Mouse (Mus musculus) intestine, embryonic 16.5 days (tissue): ENCODE results near the gene Sdsl. TPM values are rescaled to one million over a fixed set of nuclear protein-coding genes. Genes with fewer than 3 reads are reported as not detected.

Experiments used
- ATAC-seq: fragments of 200-750 bp; cut with Nextera tagmentation; 2 replicates; pipeline ENCODE4 v1.8.0; 2017; ENCODE audit warnings: moderate TSS enrichment, moderate library complexity
- H3K27ac ChIP-seq: fragments of 300-500 bp; sonication (generic); 2 replicates; pipeline ENCODE4 v1.5.1; 2014; ENCODE audit warnings: mild to moderate bottlenecking, low read length
- H3K27me3 ChIP-seq: fragments of 300-500 bp; sonication (generic); replicated peaks from 2 replicates; pipeline ENCODE4 v1.6.1; 2014; ENCODE audit warnings: low read length, control low read depth, mixed read lengths; ENCODE audit not compliant: control insufficient read depth, insufficient read depth
- H3K36me3 ChIP-seq: fragments of 300-500 bp; sonication (generic); 2 replicates; pipeline ENCODE4 v1.6.1; 2014; ENCODE audit warnings: low read length, control low read depth; ENCODE audit not compliant: control insufficient read depth, insufficient read depth
- H3K4me1 ChIP-seq: fragments of 300-500 bp; sonication (generic); 2 replicates; pipeline ENCODE4 v1.6.1; 2014; ENCODE audit warnings: low read length, control low read depth, mixed read lengths; ENCODE audit not compliant: control insufficient read depth, insufficient read depth
- H3K4me2 ChIP-seq: fragments of 300-500 bp; sonication (generic); 2 replicates; pipeline ENCODE4 v1.6.1; 2014; ENCODE audit warnings: low read depth, low read length, control low read depth
- H3K4me3 ChIP-seq: fragments of 300-500 bp; sonication (generic); 2 replicates; pipeline ENCODE4 v1.5.1; 2014; ENCODE audit warnings: mild to moderate bottlenecking, low read length
- H3K9ac ChIP-seq: fragments of 300-500 bp; sonication (generic); 2 replicates; pipeline ENCODE4 v1.6.1; 2014; ENCODE audit warnings: low read depth, low read length
- H3K9me3 ChIP-seq: fragments of 300-500 bp; sonication (generic); 2 replicates; pipeline ENCODE4 v1.6.1; 2016; ENCODE audit warnings: low read length, control low read depth; ENCODE audit not compliant: control insufficient read depth
- WGBS: fragments of 180-500 bp; shearing (Covaris S2); extraction: QIAGEN DNeasy Blood & Tissue Kit; methylation state at CpG from one replicate; pipeline ENCODE4 v1.1.7; 2014; 5-methylcytosine and 5-hydroxymethylcytosine counted together
- polyA plus RNA-seq: library from polyadenylated mRNA; unstranded; fragments of >200 nt; fragmentation: Nextera tagmentation; extraction: Ambion mirVana; gene quantifications from 2 replicates; pipeline ENCODE4 v1.2.1, GENCODE M21; 2015

The Sdsl gene
- polyA plus RNA-seq, 1 experiment from 2014 or later, result 19.9 TPM

- Histone ChIP-seq H3K9ac (no peak overlapping the region), H3K9me3 (peaks cover 3% of the 10 kb centered on the region; the same call in 1 of the 2 replicates), H3K4me1 (peaks cover under 1% of the 10 kb centered on the region; the same call in 1 of the 2 replicates), H3K4me2 (no peak overlapping the region), H3K36me3 (no peaks in the 10 kb centered on the region), H3K27ac (no peak overlapping the region), H3K4me3 (no peak overlapping the region), H3K27me3 (peaks cover 35% of the 10 kb centered on the region)
- WGBS, result 2% methylated on average over 41 of the region's 41 CpGs
- no peak for ATAC-seq
These were observed 62.9 kb downstream of the Sdsl start for GRCm38 (mm10) chr5:120409385-120410378.

DNA sequence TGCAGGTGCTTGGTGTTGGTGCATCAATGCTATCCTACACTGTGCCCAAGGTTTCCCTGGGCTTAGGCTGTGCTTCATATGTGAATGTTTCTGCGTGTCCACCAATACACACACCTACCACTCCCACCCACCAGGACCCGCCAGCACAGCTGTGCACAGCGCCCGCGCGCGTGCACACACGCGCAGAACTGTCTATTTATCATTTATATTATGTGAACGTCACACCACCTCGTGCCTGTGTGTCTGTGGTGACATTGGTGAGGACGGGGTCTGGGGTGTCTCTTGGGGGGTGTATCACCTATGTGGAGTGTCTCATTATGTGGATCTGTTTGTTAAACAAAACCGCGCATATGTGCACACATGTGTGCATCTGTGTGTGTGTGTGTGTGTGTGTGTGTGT, 63.7 kb downstream of the Sdsl start:
- no peak for ATAC-seq
- Histone ChIP-seq H3K9ac (no peak overlapping the region), H3K4me3 (no peak overlapping the region), H3K27ac (no peak overlapping the region), H3K9me3 (peaks cover 2% of the 10 kb centered on the region; the same call in 1 of the 2 replicates), H3K27me3 (peaks cover 35% of the 10 kb centered on the region), H3K4me2 (no peak overlapping the region), H3K36me3 (no peaks in the 10 kb centered on the region), H3K4me1 (peaks cover 6% of the 10 kb centered on the region; the same call in 1 of the 2 replicates)
- 70% methylated on average over 14 of the region's 14 CpGs for WGBS

Other genes with a start within 250 kb of the Sdsl start
- gene Lhx5, start 41.1 kb downstream of the Sdsl start, polyA plus RNA-seq, result not detected in 2 replicates
- gene Sds, start 3.7 kb upstream of the Sdsl start, polyA plus RNA-seq, result 0.18 and 0.37 TPM in 2 replicates
- 43.9 and 46.9 TPM in 2 replicates for gene Plbd2, start 30.8 kb upstream of the Sdsl start, polyA plus RNA-seq
- gene Slc8b1, start 38.4 kb upstream of the Sdsl start, polyA plus RNA-seq, result 6.9 and 7.6 TPM in 2 replicates
- gene Tpcn1, start 115.9 kb upstream of the Sdsl start, polyA plus RNA-seq, result 21.4 and 23.9 TPM in 2 replicates
- gene Iqcd, start 116.2 kb upstream of the Sdsl start, polyA plus RNA-seq, result 0.17 and 0.27 TPM in 2 replicates
- 12.7 and 12.8 TPM in 2 replicates for gene Rita1, start 139.8 kb upstream of the Sdsl start, polyA plus RNA-seq
- 50.8 and 51.4 TPM in 2 replicates for gene Ddx54, start 139.9 kb upstream of the Sdsl start, polyA plus RNA-seq
- 0.24 TPM in 1 of 2 replicates, not detected in the other for gene Cfap73, start 161.4 kb upstream of the Sdsl start, polyA plus RNA-seq
- 1.8 and 1.9 TPM in 2 replicates for gene Rasal1, start 176.0 kb upstream of the Sdsl start, polyA plus RNA-seq
- 2.2 and 3.0 TPM in 2 replicates for gene Dtx1, start 239.1 kb upstream of the Sdsl start, polyA plus RNA-seq